Mouse (Mus musculus) liver, embryonic 14.5 days (tissue): ENCODE data around the gene Raver1.

Experiments
- CTCF ChIP-seq: IDR thresholded peaks from 2 replicates; pipeline ENCODE4 v1.5.1; 2016; ENCODE audit warnings: antibody characterized with exemption, low read depth, control low read depth
- EP300 ChIP-seq: IDR thresholded peaks from 2 replicates; pipeline ENCODE4 v1.6.1; 2016; ENCODE audit warnings: antibody characterized with exemption, low read depth

GRCm38 (mm10) chr9:21117073-21117472 is 25.3 kb upstream of the Raver1 start:
- TF ChIP-seq CTCF (no peak), EP300 (no peak)
